ENCODE assay signal across 39 mouse cellular contexts in genomic region chr7:66307791-66308190, GRCm38 (mm10). TPM values are rescaled to one million over a fixed set of nuclear protein-coding genes. Genes with fewer than 3 reads are reported as not detected.
"Had no signal": no experiment of that assay in that cellular context is flagged by ENCODE, and none has a peak within 500 bp of the region (broad histone marks: within the 10 kb centered on the region; RNA-seq: fewer than 3 reads in every experiment).

No protein-coding gene starts in this region.

- H3K9me3 ChIP-seq: embryonic facial prominence, embryonic 10.5 days; embryonic facial prominence, embryonic 12.5 days; embryonic facial prominence, embryonic 13.5 days; embryonic facial prominence, embryonic 15.5 days; forebrain, embryonic 10.5 days; forebrain, embryonic 12.5 days; forebrain, embryonic 13.5 days; forebrain, embryonic 15.5 days had no signal

- H3K4me1 ChIP-seq: embryonic facial prominence, embryonic 12.5 days; forebrain, embryonic 10.5 days; forebrain, embryonic 12.5 days; forebrain, embryonic 13.5 days had no signal

- H3K27me3 ChIP-seq: embryonic facial prominence, embryonic 12.5 days; embryonic facial prominence, embryonic 13.5 days; embryonic facial prominence, embryonic 15.5 days; forebrain, embryonic 12.5 days; forebrain, embryonic 13.5 days; forebrain, embryonic 15.5 days had no signal

- H3K27ac ChIP-seq: embryonic facial prominence, embryonic 10.5 days; embryonic facial prominence, embryonic 12.5 days; embryonic facial prominence, embryonic 13.5 days; embryonic facial prominence, embryonic 15.5 days; forebrain, embryonic 10.5 days; forebrain, embryonic 12.5 days; forebrain, embryonic 13.5 days; forebrain, embryonic 15.5 days had no signal

- H3K9ac ChIP-seq: embryonic facial prominence, embryonic 12.5 days; embryonic facial prominence, embryonic 13.5 days; embryonic facial prominence, embryonic 15.5 days; forebrain, embryonic 12.5 days; forebrain, embryonic 13.5 days; forebrain, embryonic 15.5 days; forebrain, postnatal 0 days had no signal

- H3K4me3 ChIP-seq: embryonic facial prominence, embryonic 10.5 days; embryonic facial prominence, embryonic 12.5 days; embryonic facial prominence, embryonic 13.5 days; embryonic facial prominence, embryonic 15.5 days; erythroblast, embryonic 14.5 days; forebrain, embryonic 10.5 days; forebrain, embryonic 12.5 days; forebrain, embryonic 13.5 days; forebrain, embryonic 15.5 days; gastrocnemius, adult 2 months; heart, adult 2 months had no signal

- H3K36me3 ChIP-seq: embryonic facial prominence, embryonic 10.5 days; forebrain, embryonic 10.5 days; forebrain, embryonic 12.5 days; forebrain, embryonic 15.5 days had no signal

- H3K4me2 ChIP-seq: embryonic facial prominence, embryonic 12.5 days; embryonic facial prominence, embryonic 13.5 days; embryonic facial prominence, embryonic 15.5 days; forebrain, embryonic 12.5 days; forebrain, embryonic 13.5 days; forebrain, embryonic 15.5 days had no signal

- DNase-seq: cerebellum, adult 2 months; cerebellum, adult 8-10 months; cerebellum, adult 9-10 months; cerebellum, adult 9-11 months; cerebellum, postnatal 10 days; cerebellum, postnatal 14 days; cerebellum, postnatal 25 days; cerebellum, postnatal 36 days; embryo, embryonic 11 days; forebrain, postnatal 0 days; gastrocnemius, adult 2 months; gastrocnemius, postnatal 10 days; gastrocnemius, postnatal 14 days; gastrocnemius, postnatal 25 days; gastrocnemius, postnatal 36 days; heart, adult 18-20 months; heart, adult 2 months had no signal

- ATAC-seq: forebrain, embryonic 13.5 days; forebrain, embryonic 14.5 days; forebrain, embryonic 15.5 days; forebrain, embryonic 16.5 days; forebrain, postnatal 0 days had no signal

RNA-seq across cellular contexts. Expression of gene Gm10974, which starts 57.9 kb away (rescaled TPM):
- total RNA-seq: common myeloid progenitor, adult 5-6 weeks; forebrain, postnatal 0 days; gastrocnemius, adult 18-20 months; gastrocnemius, adult 2 months; gastrocnemius, adult 8-10 months; gastrocnemius, postnatal 10 days; gastrocnemius, postnatal 14 days; gastrocnemius, postnatal 25 days; gastrocnemius, postnatal 36 days; gastrocnemius, postnatal 4 days; granulocyte monocyte progenitor cell, adult 5-6 weeks; heart, adult 18-20 months; heart, adult 2 months had no signal
- polyA plus RNA-seq: cerebellum, adult 2 months; cortical plate, adult 2 months; embryonic facial prominence, embryonic 10.5 days; embryonic facial prominence, embryonic 11.5 days; embryonic facial prominence, embryonic 12.5 days; embryonic facial prominence, embryonic 13.5 days; embryonic facial prominence, embryonic 14.5 days; embryonic facial prominence, embryonic 15.5 days; erythroblast, embryonic 14.5 days; forebrain, embryonic 10.5 days; forebrain, embryonic 11.5 days; forebrain, embryonic 12.5 days; forebrain, embryonic 13.5 days; forebrain, embryonic 14.5 days; forebrain, embryonic 15.5 days; forebrain, embryonic 16.5 days; forebrain, postnatal 0 days; frontal cortex, adult 2 months; gonadal fat pad, adult 2 months; heart, adult 2 months had no signal
